Mouse (Mus musculus) myocyte (in vitro differentiated cells): Measurements from ENCODE around the gene Sox15.

Experiments
- CEBPB ChIP-seq: IDR thresholded peaks from 2 replicates; pipeline ENCODE4 v1.6.1; 2011; ENCODE audit warnings: mild to moderate bottlenecking, moderate library complexity; ENCODE audit not compliant: poor library complexity, insufficient read depth, severe bottlenecking
- POLR2A ChIP-seq: IDR thresholded peaks from one replicate; pipeline ENCODE4 v1.6.1; 2011; ENCODE audit warnings: low read depth, mild to moderate bottlenecking, control low read depth, moderate library complexity; ENCODE audit not compliant: insufficient read length
- USF1 ChIP-seq: IDR thresholded peaks from one replicate; pipeline ENCODE4 v1.6.1; 2011; ENCODE audit warnings: low read depth, mild to moderate bottlenecking, control low read depth, moderate library complexity

- no peak for TF ChIP-seq USF1
- TF ChIP-seq POLR2A: no peak
- TF ChIP-seq CEBPB: no peak
Measured at GRCm38 (mm10) chr11:69682209-69682839, 27.2 kb downstream of the Sox15 start.
